Mouse (Mus musculus) hindbrain, embryonic 14.5 days (tissue): Measurements from ENCODE around the gene Surf6. TPM values are rescaled to one million over a fixed set of nuclear protein-coding genes. Genes with fewer than 3 reads are reported as not detected.

Experiments
- ATAC-seq: fragments of 200-750 bp; cut with Nextera tagmentation; 2 replicates; pipeline ENCODE4 v1.8.0; 2017; ENCODE audit warnings: moderate number of reproducible peaks, mild to moderate bottlenecking, moderate TSS enrichment, moderate library complexity; ENCODE audit not compliant: low FRiP score
- DNase-seq: peaks from one replicate; pipeline ENCODE4 v3.0.0-alpha.2; 2015; ENCODE audit warnings: low spot score
- H3K27ac ChIP-seq: fragments of 300-500 bp; sonication (generic); 2 replicates; pipeline ENCODE4 v1.5.1; 2014; ENCODE audit warnings: mild to moderate bottlenecking, moderate library complexity
- H3K27me3 ChIP-seq: fragments of 300-500 bp; sonication (generic); 2 replicates; pipeline ENCODE4 v1.6.1; 2014; ENCODE audit warnings: mild to moderate bottlenecking, low read length, mixed read lengths; ENCODE audit not compliant: control insufficient read depth, insufficient read depth
- H3K36me3 ChIP-seq: fragments of 300-500 bp; sonication (generic); replicated peaks from 2 replicates; pipeline ENCODE4 v1.6.1; 2014; ENCODE audit not compliant: control insufficient read depth, insufficient read depth
- H3K4me1 ChIP-seq: fragments of 300-500 bp; sonication (generic); replicated peaks from 2 replicates; pipeline ENCODE4 v1.6.1; 2014; ENCODE audit warnings: antibody characterized with exemption, low read length, mixed read lengths; ENCODE audit not compliant: control insufficient read depth, insufficient read depth
- H3K4me2 ChIP-seq: fragments of 300-500 bp; sonication (generic); replicated peaks from 2 replicates; pipeline ENCODE4 v1.6.1; 2014; ENCODE audit warnings: mild to moderate bottlenecking, moderate library complexity
- H3K4me3 ChIP-seq: fragments of 300-500 bp; sonication (generic); replicated peaks from 2 replicates; pipeline ENCODE4 v1.5.1; 2014; ENCODE audit warnings: mild to moderate bottlenecking, low read length
- H3K9ac ChIP-seq: fragments of 300-500 bp; sonication (generic); 2 replicates; pipeline ENCODE4 v1.6.1; 2014
- H3K9me3 ChIP-seq: fragments of 300-500 bp; sonication (generic); 2 replicates; pipeline ENCODE4 v1.6.1; 2016; ENCODE audit warnings: low read length; ENCODE audit not compliant: control insufficient read depth
- WGBS: fragments of 180-500 bp; shearing (Covaris S2); extraction: QIAGEN DNeasy Blood & Tissue Kit; methylation state at CpG from one replicate; pipeline ENCODE4 v1.1.7; 2014; 5-methylcytosine and 5-hydroxymethylcytosine counted together
- polyA plus RNA-seq: library from polyadenylated mRNA; unstranded; fragments of >200 nt; fragmentation: Nextera tagmentation; extraction: Ambion mirVana; gene quantifications from 2 replicates; pipeline ENCODE4 v1.2.1, GENCODE M21; 2014

Surf6 gene
- polyA plus RNA-seq, 1 experiment from 2014 or later: 15.9 TPM

GRCm38 (mm10) chr2:26932473-26933303 is 30.0 kb upstream of the Surf6 start:
- peak overlapping the region; percentile 71 for H3K4me3 ChIP-seq
- DNase-seq (no peak), ATAC-seq (peak; percentile 58; the same call in 1 of the 2 replicates)
- peak overlapping the region; percentile 89 for H3K9ac ChIP-seq
- H3K4me2 ChIP-seq: peak overlapping the region; percentile 94
- peaks cover 17% of the 10 kb centered on the region for H3K4me1 ChIP-seq
- 0 out of 2 replicates have a peak, but pooled peaks cover 26% of the 10 kb centered on the region for H3K36me3 ChIP-seq
- H3K27me3 ChIP-seq: no peaks in the 10 kb centered on the region
- 2% methylated on average over 48 of the region's 49 CpGs for WGBS
- H3K9me3 ChIP-seq: no peaks in the 10 kb centered on the region
- peak overlapping the region; percentile 73 for H3K27ac ChIP-seq

- 33% methylated on average over 1 of the region's 1 CpGs for WGBS
- Histone ChIP-seq H3K27me3 (no peaks in the 10 kb centered on the region), H3K4me2 (no peak overlapping the region), H3K36me3 (peaks cover 47% of the 10 kb centered on the region), H3K9ac (no peak overlapping the region), H3K9me3 (no peaks in the 10 kb centered on the region), H3K4me1 (peaks cover 17% of the 10 kb centered on the region), H3K27ac (no peak overlapping the region), H3K4me3 (no peak overlapping the region)
- ATAC-seq: no peak
- DNase-seq: peak; percentile 63
These were observed 27.7 kb upstream of the Surf6 start for GRCm38 (mm10) chr2:26930390-26930789.

DNA sequence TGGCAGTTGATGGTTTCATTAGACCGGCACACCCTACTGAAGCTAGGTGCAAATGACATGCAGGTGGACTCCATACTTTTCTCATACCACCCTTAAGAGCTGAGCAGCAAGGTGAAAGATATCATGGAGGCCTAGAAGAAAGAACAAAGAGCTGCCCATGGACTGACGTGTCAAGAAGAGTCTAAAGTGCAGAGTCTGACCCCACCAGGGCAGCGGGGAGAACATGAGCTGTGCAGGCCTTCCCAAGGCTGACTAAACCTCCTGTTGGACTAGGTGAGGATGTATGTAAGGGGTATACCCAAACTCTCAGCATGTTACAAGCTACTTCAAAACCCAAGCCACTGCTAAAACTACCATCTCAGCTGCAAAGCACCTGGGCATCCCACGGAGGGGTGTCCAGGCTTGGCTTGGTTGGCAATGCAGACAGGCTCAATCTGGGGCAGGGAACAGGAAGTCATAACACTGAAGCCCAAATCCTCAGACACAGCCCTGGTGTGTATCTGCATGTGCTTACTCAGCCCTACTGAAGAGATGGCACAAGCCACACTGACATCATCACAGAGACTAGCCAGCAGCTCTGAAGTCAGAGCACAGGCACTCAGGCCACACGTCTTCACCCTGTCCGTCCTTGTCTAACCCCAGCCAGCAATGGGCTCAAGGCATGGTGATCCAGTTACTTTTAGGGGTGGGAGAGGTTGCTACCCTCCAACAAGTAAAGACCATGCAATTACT is 25.2 kb upstream of the Surf6 start:
- H3K9ac ChIP-seq: no peak overlapping the region
- no peak overlapping the region for H3K4me2 ChIP-seq
- H3K36me3 ChIP-seq: peaks cover 71% of the 10 kb centered on the region
- H3K9me3 ChIP-seq: no peaks in the 10 kb centered on the region
- WGBS: 89% methylated on average over 6 of the region's 6 CpGs
- no peak overlapping the region for H3K27ac ChIP-seq
- ATAC-seq (no peak), DNase-seq (no peak)
- H3K4me3 ChIP-seq: no peak overlapping the region
- no peaks in the 10 kb centered on the region for H3K27me3 ChIP-seq
- peaks cover 17% of the 10 kb centered on the region for H3K4me1 ChIP-seq

GRCm38 (mm10) chr2:26921784-26922183 is 19.1 kb upstream of the Surf6 start:
- Histone ChIP-seq H3K4me3 (no peak overlapping the region), H3K4me1 (peaks cover 11% of the 10 kb centered on the region), H3K9me3 (no peaks in the 10 kb centered on the region), H3K9ac (no peak overlapping the region), H3K36me3 (peaks cover 91% of the 10 kb centered on the region), H3K27ac (no peak overlapping the region), H3K27me3 (no peaks in the 10 kb centered on the region), H3K4me2 (no peak overlapping the region)
- ATAC-seq (no peak), DNase-seq (no peak)
- WGBS: 86% methylated on average over 9 of the region's 9 CpGs

DNA sequence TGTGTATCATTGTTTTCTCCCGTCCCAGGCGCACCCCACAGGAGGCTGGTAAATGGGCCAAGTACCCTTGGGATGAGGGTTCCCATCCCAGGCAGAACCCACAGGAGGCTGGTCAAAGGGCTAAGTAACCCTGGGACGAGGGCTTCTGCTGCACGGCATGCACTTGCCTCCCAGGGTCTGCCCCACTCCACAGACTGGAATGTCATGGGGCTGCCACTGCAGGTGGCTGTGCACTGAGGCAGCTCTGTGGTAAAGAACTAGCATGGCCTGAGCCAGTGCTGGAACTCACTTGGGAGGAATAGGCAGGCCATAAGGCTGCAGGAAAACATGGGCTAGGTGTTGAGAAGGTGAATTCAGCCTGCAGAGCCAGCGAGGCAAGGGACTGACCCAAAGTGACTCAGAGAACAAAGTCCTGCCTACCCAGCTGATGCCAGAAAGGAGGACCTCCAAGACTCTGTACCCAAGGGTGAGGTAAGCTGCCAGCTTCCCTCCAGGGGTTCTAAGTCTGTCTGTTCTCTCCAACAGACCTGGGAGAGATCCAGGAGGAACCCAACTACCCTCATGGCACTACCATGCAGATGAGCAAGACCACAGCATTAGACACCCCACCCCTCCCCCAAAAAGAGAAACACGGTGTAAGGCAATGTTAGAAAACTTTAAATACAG is 17.6 kb upstream of the Surf6 start:
- Histone ChIP-seq H3K4me1 (peaks cover 17% of the 10 kb centered on the region), H3K9ac (no peak overlapping the region), H3K9me3 (no peaks in the 10 kb centered on the region), H3K36me3 (peaks cover 76% of the 10 kb centered on the region), H3K4me2 (no peak overlapping the region), H3K27me3 (no peaks in the 10 kb centered on the region), H3K4me3 (no peak overlapping the region), H3K27ac (no peak overlapping the region)
- ATAC-seq (no peak), DNase-seq (no peak)
- WGBS: 91% methylated on average over 6 of the region's 6 CpGs

- H3K36me3 ChIP-seq: peaks cover 72% of the 10 kb centered on the region
- no peaks in the 10 kb centered on the region for H3K9me3 ChIP-seq
- H3K9ac ChIP-seq: no peak overlapping the region
- DNase-seq (no peak), ATAC-seq (no peak)
- H3K4me3 ChIP-seq: no peak overlapping the region
- WGBS: 86% methylated on average over 3 of the region's 3 CpGs
- H3K27me3 ChIP-seq: no peaks in the 10 kb centered on the region
- H3K4me2 ChIP-seq: no peak overlapping the region
- H3K4me1 ChIP-seq: peaks cover 21% of the 10 kb centered on the region
- no peak overlapping the region for H3K27ac ChIP-seq
These were observed 17.0 kb upstream of the Surf6 start for GRCm38 (mm10) chr2:26919684-26920083.

GRCm38 (mm10) chr2:26916738-26917137 is 14.1 kb upstream of the Surf6 start:
- WGBS: 3% methylated on average over 13 of the region's 13 CpGs
- peaks cover 28% of the 10 kb centered on the region for H3K4me1 ChIP-seq
- 0 out of 2 replicates have a peak, but pooled peaks have one; percentile 9 for ATAC-seq
- DNase-seq: no peak
- peak overlapping the region; percentile 88 for H3K4me2 ChIP-seq
- H3K9ac ChIP-seq: peak overlapping the region; percentile 63
- peak overlapping the region; percentile 58 for H3K4me3 ChIP-seq
- no peaks in the 10 kb centered on the region for H3K27me3 ChIP-seq
- H3K9me3 ChIP-seq: no peaks in the 10 kb centered on the region
- peaks cover 73% of the 10 kb centered on the region for H3K36me3 ChIP-seq
- peak overlapping the region; percentile 58; the same call in 1 of the 2 replicates for H3K27ac ChIP-seq

DNA sequence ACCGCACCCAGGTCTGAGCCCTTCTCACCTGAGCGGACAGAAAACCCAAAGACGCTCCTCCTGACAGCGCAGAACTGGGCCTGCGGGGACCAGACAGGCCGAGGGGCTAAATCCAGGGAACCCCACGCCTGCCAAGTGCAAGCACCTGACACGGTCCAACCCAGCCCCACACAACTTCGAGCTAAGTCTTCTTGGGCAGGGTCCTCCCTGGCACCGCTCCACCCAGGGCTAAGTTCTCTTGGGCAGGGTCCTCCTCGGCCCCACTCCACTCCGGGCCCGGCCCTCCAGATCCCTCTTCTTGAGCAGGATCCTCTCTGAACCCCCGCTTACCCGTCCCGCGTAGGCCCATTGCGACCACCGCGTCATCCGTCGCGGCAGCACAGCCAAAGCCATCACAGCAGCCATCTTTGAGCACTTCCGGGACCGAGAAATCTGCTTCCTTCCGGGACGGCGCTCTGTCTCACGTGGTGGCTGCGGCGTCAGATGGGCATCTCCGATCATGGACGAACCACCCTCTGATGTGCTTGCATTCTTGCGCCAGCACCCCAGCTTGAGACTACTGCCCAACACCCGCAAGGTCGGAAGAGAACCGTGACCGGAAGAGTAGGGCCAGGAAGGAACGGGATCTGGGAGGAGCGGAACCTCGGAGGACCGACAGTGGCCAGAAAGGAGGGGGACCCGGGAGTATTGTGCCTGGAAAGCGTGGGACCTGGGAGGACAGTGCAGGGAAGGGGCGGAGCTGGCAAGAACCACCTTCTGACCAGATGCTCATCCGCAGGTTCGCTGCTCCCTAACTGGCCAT is 13.4 kb upstream of the Surf6 start, which contains the start of the genes Surf2 and Surf1:
Gene Surf2, plus strand, starts transcription at position 441 of the 802 bp plus-strand sequence.
Gene Surf1, minus strand, starts transcription at position 604 of the 802 bp plus-strand sequence.
- H3K4me1 ChIP-seq: peaks cover 31% of the 10 kb centered on the region
- peaks cover 69% of the 10 kb centered on the region for H3K36me3 ChIP-seq

More for the DNA sequence above, 13.4 kb upstream of the Surf6 start, which contains the start of the genes Surf2 and Surf1:
- H3K27ac ChIP-seq: peak within 1 kb of the TSS; percentile 58
- 1% methylated on average over 47 of the region's 47 CpGs for WGBS
- DNase-seq (peak; percentile 82), ATAC-seq (peak; percentile 85)
- no peaks in the 10 kb centered on the region for H3K27me3 ChIP-seq
- H3K4me2 ChIP-seq: peak within 1 kb of the TSS; percentile 88
- H3K9me3 ChIP-seq: no peaks in the 10 kb centered on the region
- peak within 1 kb of the TSS; percentile 58 for H3K4me3 ChIP-seq
- H3K9ac ChIP-seq: peak within 1 kb of the TSS; percentile 63
